20 mouse cellular contexts compared by ENCODE assay signal in the genomic region with DNA sequence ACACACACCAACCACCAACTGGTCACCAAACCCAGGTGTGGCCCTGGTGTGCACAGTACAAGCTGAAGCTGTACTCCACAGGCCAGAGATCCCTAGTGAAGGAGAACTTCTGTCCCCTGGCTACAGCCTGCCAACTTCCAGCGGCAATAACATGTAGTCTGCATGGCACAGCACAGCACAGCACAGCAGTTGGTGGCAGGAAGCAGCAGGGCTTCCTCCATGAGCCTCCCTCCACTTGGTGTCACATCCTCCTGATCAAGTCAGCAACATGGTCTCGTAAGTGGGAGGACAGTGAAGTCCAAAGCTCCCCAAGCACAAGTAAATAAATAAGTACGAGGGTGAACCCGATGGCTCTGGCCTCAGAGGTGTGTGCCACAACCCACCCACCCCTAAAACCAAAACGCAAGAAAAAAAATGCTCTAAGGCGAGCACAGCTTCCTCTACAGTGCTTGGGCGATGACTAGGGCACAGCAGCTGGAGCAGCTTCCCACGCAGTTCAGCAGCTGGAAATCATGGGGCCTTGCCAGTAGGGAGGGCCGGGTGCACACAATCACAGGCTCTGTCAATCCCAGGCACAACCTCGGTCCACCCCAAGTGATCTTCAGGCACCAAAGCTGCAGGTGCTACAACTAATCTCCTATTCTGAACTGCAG. TPM values are rescaled to one million over a fixed set of nuclear protein-coding genes. Genes with fewer than 3 reads are reported as not detected.
DNase-seq lines count a peak whose midpoint lies in the region; ATAC-seq lines count a peak whose summit lies in the region.
"Had no signal": no experiment of that assay in that cellular context is flagged by ENCODE, and none has a peak within 500 bp of the region (broad histone marks: within the 10 kb centered on the region; RNA-seq: fewer than 3 reads in every experiment).

No protein-coding gene starts in this region.

- no peaks in the 10 kb centered on the region for H3K9me3 ChIP-seq in heart, embryonic 11.5 days (replicated peaks; ENCODE audit: control insufficient read depth, low read length)
- H3K9me3 ChIP-seq in liver, embryonic 12.5 days (replicated peaks) = no peaks in the 10 kb centered on the region
- H3K9me3 ChIP-seq in forebrain, embryonic 11.5 days (ENCODE audit: control insufficient read depth, low read length) = no peaks in the 10 kb centered on the region
- H3K9me3 ChIP-seq: embryonic facial prominence, embryonic 12.5 days had no signal

- WGBS in heart, embryonic 11.5 days (ENCODE audit: insufficient replicate concordance) = 91% methylated on average over 10 of the region's 10 CpGs
- 76% methylated on average over 10 of the region's 10 CpGs for WGBS in liver, embryonic 12.5 days (ENCODE audit: insufficient replicate concordance)
- WGBS in forebrain, embryonic 11.5 days = 90% methylated on average over 10 of the region's 10 CpGs

- H3K36me3 ChIP-seq in heart, embryonic 11.5 days (ENCODE audit: control insufficient read depth, insufficient read depth, low read length) = peaks cover 28% of the 10 kb centered on the region
- H3K36me3 ChIP-seq in liver, embryonic 12.5 days = peaks cover 68% of the 10 kb centered on the region
- peaks cover 15% of the 10 kb centered on the region; the same call in 1 of the 2 replicates for H3K36me3 ChIP-seq in forebrain, embryonic 11.5 days (ENCODE audit: control insufficient read depth, insufficient read depth, low read length)

- H3K4me3 ChIP-seq in heart, embryonic 11.5 days (ENCODE audit: low read depth, low read length) = no peak overlapping the region
- H3K4me3 ChIP-seq in liver, embryonic 12.5 days = no peak overlapping the region
- H3K4me3 ChIP-seq in forebrain, embryonic 11.5 days (ENCODE audit: low read depth, low read length) = no peak overlapping the region
- H3K4me3 ChIP-seq: embryonic facial prominence, embryonic 12.5 days had no signal

- no peak overlapping the region for H3K9ac ChIP-seq in heart, embryonic 11.5 days (ENCODE audit: low read depth, low read length)
- H3K9ac ChIP-seq in liver, embryonic 12.5 days = no peak overlapping the region
- no peak overlapping the region for H3K9ac ChIP-seq in forebrain, embryonic 11.5 days (ENCODE audit: low read length)
- H3K9ac ChIP-seq: embryonic facial prominence, embryonic 12.5 days; liver, embryonic 14.5 days had no signal

- peak; percentile 97 for DNase-seq in heart, adult 11 months
- DNase-seq in liver = no peak
- DNase-seq in heart, adult 8-10 months (ENCODE audit: low spot score) = peak; percentile 41
- DNase-seq in lung, postnatal 25 days (ENCODE audit: low spot score) = peak; percentile 29
- no peak for DNase-seq in forebrain, embryonic 11.5 days (ENCODE audit: low spot score)
- DNase-seq: adrenal gland, adult 8-10 months; cerebellum, adult 18-20 months; gastrocnemius, postnatal 10 days; kidney, adult 11 months; left cerebral cortex, postnatal 4 days; thymus, postnatal 14 days had no signal

- no peaks in the 10 kb centered on the region for H3K27me3 ChIP-seq in heart, embryonic 11.5 days (ENCODE audit: control insufficient read depth, insufficient read depth, low read length)
- no peaks in the 10 kb centered on the region for H3K27me3 ChIP-seq in liver, embryonic 12.5 days (replicated peaks)
- H3K27me3 ChIP-seq in forebrain, embryonic 11.5 days (ENCODE audit: control insufficient read depth, insufficient read depth, low read length) = no peaks in the 10 kb centered on the region

- H3K27ac ChIP-seq in heart, embryonic 11.5 days (ENCODE audit: low read depth, low read length) = no peak overlapping the region
- H3K27ac ChIP-seq in liver, embryonic 12.5 days = no peak overlapping the region
- no peak overlapping the region for H3K27ac ChIP-seq in forebrain, embryonic 11.5 days (ENCODE audit: low read depth, low read length)
- H3K27ac ChIP-seq: embryonic facial prominence, embryonic 12.5 days; hindbrain, postnatal 0 days; kidney, postnatal 0 days; liver, embryonic 14.5 days had no signal

- peaks cover 6% of the 10 kb centered on the region; the same call in 1 of the 2 replicates for H3K4me1 ChIP-seq in heart, embryonic 11.5 days (ENCODE audit: control insufficient read depth, insufficient read depth, low read length)
- H3K4me1 ChIP-seq in liver, embryonic 12.5 days = no peaks in the 10 kb centered on the region
- H3K4me1 ChIP-seq in forebrain, embryonic 11.5 days (replicated peaks; ENCODE audit: control insufficient read depth, insufficient read depth, low read length) = no peaks in the 10 kb centered on the region
- H3K4me1 ChIP-seq: embryonic facial prominence, embryonic 12.5 days had no signal

- no peak overlapping the region for H3K4me2 ChIP-seq in heart, embryonic 11.5 days
- H3K4me2 ChIP-seq in liver, embryonic 12.5 days = no peak overlapping the region
- H3K4me2 ChIP-seq in forebrain, embryonic 11.5 days (ENCODE audit: low read depth, low read length, severe bottlenecking) = no peak overlapping the region
- H3K4me2 ChIP-seq: embryonic facial prominence, embryonic 12.5 days had no signal

- no peak for ATAC-seq in heart, embryonic 11.5 days (replicated peaks; ENCODE audit: insufficient number of reproducible peaks, low FRiP score, low TSS enrichment)
- ATAC-seq in liver, embryonic 12.5 days = 0 out of 2 replicates have a peak, but pooled peaks have one; percentile 22
- ATAC-seq in megakaryocyte-erythroid progenitor cell, adult 5-6 weeks (replicated peaks; ENCODE audit: low FRiP score, low TSS enrichment, poor library complexity, severe bottlenecking) = no peak
- ATAC-seq in forebrain, embryonic 11.5 days (replicated peaks; ENCODE audit: low FRiP score) = no peak
- ATAC-seq: hindbrain, postnatal 0 days had no signal

RNA-seq across cellular contexts. Expression of gene Phlda2, which starts 10.9 kb away (rescaled TPM):
- polyA plus RNA-seq in heart, embryonic 11.5 days (2014; fragmentation: Nextera tagmentation; extraction: Ambion mirVana) = 1.3 and 2.6 TPM in 2 replicates
- polyA plus RNA-seq in liver, embryonic 12.5 days (2016; fragmentation: Nextera tagmentation; extraction: Ambion mirVana) = 18.1 and 18.5 TPM in 2 replicates
- total RNA-seq in heart, adult 8-10 months (2022) = not detected
- total RNA-seq in megakaryocyte-erythroid progenitor cell, adult 5-6 weeks (2014; fragmentation: Nextera tagmentation) = 8.4 and 8.5 TPM in 2 replicates
- total RNA-seq in megakaryocyte-erythroid progenitor cell, adult 5-6 weeks (2017) = 6.2 and 15.8 TPM in 2 replicates
- 1.2 and 2.3 TPM in 2 replicates for polyA plus RNA-seq in forebrain, embryonic 11.5 days (2014; fragmentation: Nextera tagmentation; extraction: Ambion mirVana)
- total RNA-seq: gastrocnemius, postnatal 10 days; layer of hippocampus, postnatal 25 days; left cerebral cortex, postnatal 4 days had no signal
- polyA plus RNA-seq: heart, postnatal 0 days had no signal

RNA-seq across cellular contexts. Expression of gene Nap1l4, which starts 35.0 kb away (rescaled TPM):
- polyA plus RNA-seq in heart, embryonic 11.5 days (2014; fragmentation: Nextera tagmentation; extraction: Ambion mirVana) = 121 and 176 TPM in 2 replicates
- 129 and 131 TPM in 2 replicates for polyA plus RNA-seq in liver, embryonic 12.5 days (2016; fragmentation: Nextera tagmentation; extraction: Ambion mirVana)
- 100 to 1,000 TPM; 172 to 189 (median 180) TPM for total RNA-seq in heart, adult 8-10 months (2022)
- total RNA-seq in megakaryocyte-erythroid progenitor cell, adult 5-6 weeks (2014; fragmentation: Nextera tagmentation) = 130 and 169 TPM in 2 replicates
- 222 and 257 TPM in 2 replicates for total RNA-seq in megakaryocyte-erythroid progenitor cell, adult 5-6 weeks (2017)
- 214 and 239 TPM in 2 replicates for polyA plus RNA-seq in forebrain, embryonic 11.5 days (2014; fragmentation: Nextera tagmentation; extraction: Ambion mirVana)

RNA-seq across cellular contexts. Expression of gene Slc22a18, which starts 40.4 kb away (rescaled TPM):
- polyA plus RNA-seq in heart, embryonic 11.5 days (2014; fragmentation: Nextera tagmentation; extraction: Ambion mirVana) = 0.52 and 0.87 TPM in 2 replicates
- 4.5 and 5.1 TPM in 2 replicates for polyA plus RNA-seq in liver, embryonic 12.5 days (2016; fragmentation: Nextera tagmentation; extraction: Ambion mirVana)
- total RNA-seq in heart, adult 8-10 months (2022) = under 1 TPM; 0.52 to 0.85 (median 0.54) TPM
- total RNA-seq in megakaryocyte-erythroid progenitor cell, adult 5-6 weeks (2014; fragmentation: Nextera tagmentation) = 0.62 and 3.0 TPM in 2 replicates
- 1.1 and 2.5 TPM in 2 replicates for total RNA-seq in megakaryocyte-erythroid progenitor cell, adult 5-6 weeks (2017)
- polyA plus RNA-seq in forebrain, embryonic 11.5 days (2014; fragmentation: Nextera tagmentation; extraction: Ambion mirVana) = 0.20 and 0.29 TPM in 2 replicates
- total RNA-seq: left cerebral cortex, postnatal 4 days had no signal

RNA-seq across cellular contexts. Expression of gene Cdkn1c, which starts 53.0 kb away (rescaled TPM):
- 1,643 and 1,679 TPM in 2 replicates for polyA plus RNA-seq in heart, embryonic 11.5 days (2014; fragmentation: Nextera tagmentation; extraction: Ambion mirVana)
- 434 and 450 TPM in 2 replicates for polyA plus RNA-seq in liver, embryonic 12.5 days (2016; fragmentation: Nextera tagmentation; extraction: Ambion mirVana)
- total RNA-seq in heart, adult 8-10 months (2022) = 10 to 100 TPM; 27.9 to 44.7 (median 34.9) TPM
- total RNA-seq in megakaryocyte-erythroid progenitor cell, adult 5-6 weeks (2014; fragmentation: Nextera tagmentation) = 4.3 TPM in 1 of 2 replicates, not detected in the other
- total RNA-seq in megakaryocyte-erythroid progenitor cell, adult 5-6 weeks (2017) = 1.1 and 1.3 TPM in 2 replicates
- polyA plus RNA-seq in forebrain, embryonic 11.5 days (2014; fragmentation: Nextera tagmentation; extraction: Ambion mirVana) = 372 and 435 TPM in 2 replicates

Comparison
In these comparisons a context has a peak if more than half of its experiments do, and no peak if none do; other contexts are left out.
1. DNase-seq: peak in heart, adult 11 months (single experiment), heart, adult 8-10 months (single experiment) and lung, postnatal 25 days (single experiment); none in liver (single experiment) and forebrain, embryonic 11.5 days (single experiment).